Mouse (Mus musculus) stomach, postnatal 0 days (tissue): ENCODE measurements around the gene Slit3. TPM values are rescaled to one million over a fixed set of nuclear protein-coding genes. Genes with fewer than 3 reads are reported as not detected.

Experiments
- ATAC-seq: fragments of 200-750 bp; cut with Nextera tagmentation; 2 replicates; pipeline ENCODE4 v1.8.0; 2017; ENCODE audit not compliant: low FRiP score, low TSS enrichment
- DNase-seq: peaks from one replicate; pipeline ENCODE4 v3.0.0-alpha.2; 2016; ENCODE audit warnings: low spot score
- H3K27ac ChIP-seq: fragments of 300-500 bp; sonication (generic); replicated peaks from 2 replicates; pipeline ENCODE4 v1.5.1; 2014; ENCODE audit warnings: mild to moderate bottlenecking, control low read depth
- H3K27me3 ChIP-seq: fragments of 300-500 bp; sonication (generic); 2 replicates; pipeline ENCODE4 v1.6.1; 2014; ENCODE audit warnings: low read length; ENCODE audit not compliant: control insufficient read depth, insufficient read depth
- H3K36me3 ChIP-seq: fragments of 300-500 bp; sonication (generic); 2 replicates; pipeline ENCODE4 v1.6.1; 2014; ENCODE audit warnings: low read length, mixed read lengths; ENCODE audit not compliant: control insufficient read depth, insufficient read depth
- H3K4me1 ChIP-seq: fragments of 300-500 bp; sonication (generic); replicated peaks from 2 replicates; pipeline ENCODE4 v1.6.1; 2014; ENCODE audit warnings: antibody characterized with exemption; ENCODE audit not compliant: control insufficient read depth, insufficient read depth
- H3K4me2 ChIP-seq: fragments of 300-500 bp; sonication (generic); replicated peaks from 2 replicates; pipeline ENCODE4 v1.6.1; 2014; ENCODE audit warnings: low read depth, mild to moderate bottlenecking, control low read depth, moderate library complexity
- H3K4me3 ChIP-seq: fragments of 300-500 bp; sonication (generic); 2 replicates; pipeline ENCODE4 v1.5.1; 2014; ENCODE audit warnings: low read depth, low read length, control low read depth
- H3K9ac ChIP-seq: fragments of 300-500 bp; sonication (generic); 2 replicates; pipeline ENCODE4 v1.6.1; 2014; ENCODE audit warnings: mild to moderate bottlenecking, low read length, control low read depth, mixed read lengths
- H3K9me3 ChIP-seq: fragments of 300-500 bp; sonication (generic); 2 replicates; pipeline ENCODE4 v1.6.1; 2016; ENCODE audit warnings: low read length; ENCODE audit not compliant: control insufficient read depth
- CTCF ChIP-seq: IDR thresholded peaks from 2 replicates; pipeline ENCODE4 v1.5.1; 2016; ENCODE audit warnings: antibody characterized with exemption, low read depth, mild to moderate bottlenecking, moderate library complexity
- EP300 ChIP-seq: optimal IDR thresholded peaks from 2 replicates; pipeline ENCODE3; 2016; ENCODE audit warnings: antibody characterized with exemption
- WGBS: fragments of 180-500 bp; shearing (Covaris S2); extraction: QIAGEN DNeasy Blood & Tissue Kit; methylation state at CpG from one replicate; pipeline ENCODE4 v1.1.7; 2014; 5-methylcytosine and 5-hydroxymethylcytosine counted together
- polyA plus RNA-seq: library from polyadenylated mRNA; unstranded; fragments of >200 nt; fragmentation: Nextera tagmentation; extraction: Ambion mirVana; gene quantifications from 2 replicates; pipeline ENCODE4 v1.2.1, GENCODE M21; 2015

Slit3 gene
- polyA plus RNA-seq, 1 experiment from 2014 or later, result 8.1 TPM

GRCm38 (mm10) chr11:35282825-35283571, 162.0 kb downstream of the Slit3 start:
- ATAC-seq, result no peak
- Histone ChIP-seq H3K4me1 (0 out of 2 replicates have a peak, but pooled peaks cover 3% of the 10 kb centered on the region), H3K27me3 (no peaks in the 10 kb centered on the region), H3K9ac (no peak overlapping the region), H3K9me3 (no peaks in the 10 kb centered on the region), H3K36me3 (no peaks in the 10 kb centered on the region), H3K4me2 (no peak overlapping the region), H3K27ac (no peak overlapping the region), H3K4me3 (no peak overlapping the region)
- DNase-seq, result no peak
- WGBS, result 50% methylated on average over 12 of the region's 12 CpGs
- TF ChIP-seq EP300 (no peak), CTCF (no peak)

- no peak for TF ChIP-seq EP300
- TF ChIP-seq CTCF, result no peak
Measured at GRCm38 (mm10) chr11:35283767-35284166, 162.7 kb downstream of the Slit3 start.

GRCm38 (mm10) chr11:35286578-35287390, 165.8 kb downstream of the Slit3 start:
- no peak overlapping the region for H3K27ac ChIP-seq
- WGBS, result 76% methylated on average over 13 of the region's 13 CpGs
- H3K4me3 ChIP-seq, result no peak overlapping the region
- H3K9ac ChIP-seq, result no peak overlapping the region
- no peaks in the 10 kb centered on the region for H3K4me1 ChIP-seq
- no peaks in the 10 kb centered on the region for H3K36me3 ChIP-seq
- ATAC-seq (no peak), DNase-seq (no peak)
- H3K9me3 ChIP-seq, result no peaks in the 10 kb centered on the region
- no peak for TF ChIP-seq CTCF
- no peak for TF ChIP-seq EP300
- H3K4me2 ChIP-seq, result no peak overlapping the region
- no peaks in the 10 kb centered on the region for H3K27me3 ChIP-seq

More at GRCm38 (mm10) chr11:35283767-35284166, 162.7 kb downstream of the Slit3 start:
- Histone ChIP-seq H3K27me3 (no peaks in the 10 kb centered on the region), H3K9ac (no peak overlapping the region), H3K4me2 (no peak overlapping the region), H3K4me3 (no peak overlapping the region), H3K27ac (no peak overlapping the region), H3K9me3 (no peaks in the 10 kb centered on the region), H3K36me3 (no peaks in the 10 kb centered on the region), H3K4me1 (no peaks in the 10 kb centered on the region)
- WGBS, result 80% methylated on average over 3 of the region's 3 CpGs
- no peak for ATAC-seq
- DNase-seq, result no peak

- Histone ChIP-seq H3K27ac (no peak overlapping the region), H3K36me3 (no peaks in the 10 kb centered on the region), H3K9me3 (no peaks in the 10 kb centered on the region), H3K4me1 (no peaks in the 10 kb centered on the region), H3K4me3 (no peak overlapping the region), H3K27me3 (no peaks in the 10 kb centered on the region), H3K9ac (no peak overlapping the region), H3K4me2 (no peak overlapping the region)
- TF ChIP-seq CTCF (no peak), EP300 (no peak)
- 83% methylated on average over 7 of the region's 7 CpGs for WGBS
- no peak for DNase-seq
- no peak for ATAC-seq
Measured at GRCm38 (mm10) chr11:35288056-35288455, 167.0 kb downstream of the Slit3 start.

- no peak for ATAC-seq
- no peak for TF ChIP-seq EP300
- no peak for TF ChIP-seq CTCF
Measured at GRCm38 (mm10) chr11:35288761-35289278, 167.8 kb downstream of the Slit3 start.

More at GRCm38 (mm10) chr11:35288761-35289278, 167.8 kb downstream of the Slit3 start:
- 53% methylated on average over 14 of the region's 14 CpGs for WGBS
- H3K4me2 ChIP-seq, result no peak overlapping the region
- no peak overlapping the region for H3K9ac ChIP-seq
- no peaks in the 10 kb centered on the region for H3K36me3 ChIP-seq
- no peak overlapping the region for H3K27ac ChIP-seq
- H3K4me1 ChIP-seq, result no peaks in the 10 kb centered on the region
- H3K27me3 ChIP-seq, result no peaks in the 10 kb centered on the region
- no peak for DNase-seq
- no peak overlapping the region for H3K4me3 ChIP-seq
- no peaks in the 10 kb centered on the region for H3K9me3 ChIP-seq
